Mouse (Mus musculus): ENCODE results near the gene Gpr137.

DNA sequence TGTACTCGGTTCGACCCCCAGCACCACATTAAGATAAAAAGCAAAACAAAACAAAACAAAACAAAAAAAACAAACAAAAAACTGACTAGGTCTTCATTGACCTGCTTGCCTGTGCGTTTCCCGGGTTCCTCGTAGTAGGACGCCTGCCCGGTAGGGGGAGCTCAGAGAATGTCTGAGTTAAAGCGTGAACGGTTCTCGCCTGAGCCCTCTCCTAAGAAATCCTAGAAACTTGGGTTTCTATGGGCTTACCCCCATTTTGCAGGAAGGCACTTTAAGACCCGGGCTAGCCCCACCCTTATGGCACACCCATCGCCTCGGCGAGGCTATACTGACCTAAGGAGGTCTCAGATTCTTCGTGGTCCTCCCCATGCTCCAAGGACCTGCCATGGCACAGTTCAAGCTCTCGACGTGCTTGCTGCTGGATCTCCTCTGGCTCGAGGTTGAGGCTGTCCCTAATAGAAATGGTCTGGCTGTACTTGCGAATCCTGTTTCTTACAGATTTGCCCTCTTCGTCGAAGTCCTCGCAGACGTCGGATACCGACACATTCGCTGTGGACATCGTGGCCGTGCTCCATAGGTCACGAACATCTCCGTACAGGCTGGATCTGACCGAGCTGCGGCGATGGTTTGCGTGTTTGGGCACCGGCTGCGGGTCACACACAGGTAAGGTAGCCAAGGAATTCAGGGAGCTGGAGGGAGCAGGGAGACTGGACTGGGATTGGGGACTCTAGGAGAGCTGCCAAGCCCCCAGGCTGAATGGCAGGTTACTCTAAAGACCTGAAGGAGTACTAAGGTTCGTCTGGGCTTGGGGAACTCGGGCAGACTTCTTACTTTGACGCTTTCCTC is 17.6 kb downstream of the Gpr137 start:
- peak; percentile 85 for TF ChIP-seq CTCF (IDR thresholded peaks at IDR 0.05; ENCODE audit: low read depth)
- TF ChIP-seq EP300 (IDR thresholded peaks at IDR 0.05; ENCODE audit: low read depth), result no peak

All from liver, embryonic 14.5 days (tissue).